Mouse (Mus musculus) forebrain, embryonic 15.5 days (tissue): ENCODE data around the gene Psmd5. TPM values are rescaled to one million over a fixed set of nuclear protein-coding genes. Genes with fewer than 3 reads are reported as not detected.

ENCODE experiments used
- ATAC-seq: fragments of 200-750 bp; cut with Nextera tagmentation; replicated peaks from 2 replicates; pipeline ENCODE4 v1.8.0; 2017; ENCODE audit warnings: mild to moderate bottlenecking, moderate TSS enrichment, moderate library complexity
- H3K27ac ChIP-seq: fragments of 300-500 bp; sonication (generic); replicated peaks from 2 replicates; pipeline ENCODE4 v1.5.1; 2015; ENCODE audit warnings: mild to moderate bottlenecking, inconsistent platforms
- H3K27me3 ChIP-seq: fragments of 300-500 bp; sonication (generic); 2 replicates; pipeline ENCODE4 v1.6.1; 2015; ENCODE audit warnings: inconsistent platforms
- H3K36me3 ChIP-seq: fragments of 300-500 bp; sonication (generic); 2 replicates; pipeline ENCODE4 v1.6.1; 2015; ENCODE audit warnings: mild to moderate bottlenecking, inconsistent platforms
- H3K4me1 ChIP-seq: fragments of 300-500 bp; sonication (generic); 2 replicates; pipeline ENCODE4 v1.6.1; 2015; ENCODE audit warnings: inconsistent platforms
- H3K4me2 ChIP-seq: fragments of 300-500 bp; sonication (generic); replicated peaks from 2 replicates; pipeline ENCODE4 v1.6.1; 2015; ENCODE audit warnings: mild to moderate bottlenecking, inconsistent platforms
- H3K4me3 ChIP-seq: fragments of 300-500 bp; sonication (generic); 2 replicates; pipeline ENCODE4 v1.5.1; 2015; ENCODE audit warnings: mild to moderate bottlenecking, inconsistent platforms
- H3K9ac ChIP-seq: fragments of 300-500 bp; sonication (generic); replicated peaks from 2 replicates; pipeline ENCODE4 v1.6.1; 2015; ENCODE audit warnings: mild to moderate bottlenecking, inconsistent platforms
- H3K9me3 ChIP-seq: fragments of 300-500 bp; sonication (generic); 2 replicates; pipeline ENCODE4 v1.6.1; 2016; ENCODE audit warnings: inconsistent platforms
- WGBS: fragments of 180-500 bp; shearing (Covaris S2); methylation state at CpG from one replicate; pipeline ENCODE4 v1.1.7; 2015; ENCODE audit warnings: mixed read lengths; 5-methylcytosine and 5-hydroxymethylcytosine counted together
- polyA plus RNA-seq: library from polyadenylated mRNA; unstranded; fragments of >200 nt; fragmentation: Nextera tagmentation; extraction: Ambion mirVana; gene quantifications from 2 replicates; pipeline ENCODE4 v1.2.1, GENCODE M21; 2015

Psmd5 gene
- polyA plus RNA-seq, 1 experiment from 2014 or later: 108 TPM

DNA sequence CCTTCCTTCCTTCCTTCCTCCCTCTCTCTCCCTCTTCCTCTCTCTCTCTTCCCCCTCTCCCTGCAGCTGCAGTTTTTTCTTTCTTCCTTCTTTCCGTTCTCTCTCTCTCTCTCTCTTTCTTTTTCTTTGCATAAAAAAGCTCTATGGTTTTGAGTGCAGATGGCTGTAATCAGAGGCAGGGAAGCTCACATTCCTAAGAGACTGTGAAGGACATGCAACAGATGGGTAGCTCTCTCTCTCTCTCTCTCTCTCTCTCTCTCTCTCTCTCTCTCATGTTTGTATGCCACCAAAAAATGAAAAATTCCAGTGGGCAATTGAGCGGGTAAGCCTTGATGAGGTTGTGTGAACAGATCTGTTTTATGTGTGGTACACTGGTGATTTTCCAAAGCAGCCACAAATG, 9.4 kb upstream of the Psmd5 start:
- no peak overlapping the region for H3K4me3 ChIP-seq
- H3K4me2 ChIP-seq: no peak overlapping the region
- no peaks in the 10 kb centered on the region for H3K4me1 ChIP-seq
- H3K27ac ChIP-seq: no peak overlapping the region
- no peak overlapping the region for H3K9ac ChIP-seq
- no peaks in the 10 kb centered on the region for H3K9me3 ChIP-seq
- WGBS: 92% methylated on average over 2 of the region's 2 CpGs
- ATAC-seq: no peak
- H3K27me3 ChIP-seq: no peaks in the 10 kb centered on the region
- H3K36me3 ChIP-seq: no peaks in the 10 kb centered on the region

DNA sequence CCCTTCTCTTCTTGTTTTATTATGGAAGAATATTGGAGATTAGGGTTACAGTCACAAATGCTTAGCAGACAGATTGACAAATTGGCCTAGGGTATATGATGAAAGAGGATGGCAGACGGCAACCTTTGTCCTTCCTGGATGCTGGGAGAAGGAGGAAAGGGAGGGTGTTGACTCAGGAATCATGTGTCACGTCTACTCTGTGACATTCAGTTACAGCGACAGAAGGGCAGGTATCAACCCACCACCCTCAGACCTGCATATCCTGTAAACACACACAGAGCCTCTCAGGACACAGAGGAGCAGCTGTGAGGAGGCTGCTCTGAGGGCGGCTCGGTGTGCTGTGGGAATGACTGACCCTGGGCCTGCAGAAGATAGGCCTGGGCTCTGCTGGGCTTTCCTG, 8.4 kb upstream of the Psmd5 start:
- no peak for ATAC-seq
- no peak overlapping the region for H3K4me2 ChIP-seq

DNA sequence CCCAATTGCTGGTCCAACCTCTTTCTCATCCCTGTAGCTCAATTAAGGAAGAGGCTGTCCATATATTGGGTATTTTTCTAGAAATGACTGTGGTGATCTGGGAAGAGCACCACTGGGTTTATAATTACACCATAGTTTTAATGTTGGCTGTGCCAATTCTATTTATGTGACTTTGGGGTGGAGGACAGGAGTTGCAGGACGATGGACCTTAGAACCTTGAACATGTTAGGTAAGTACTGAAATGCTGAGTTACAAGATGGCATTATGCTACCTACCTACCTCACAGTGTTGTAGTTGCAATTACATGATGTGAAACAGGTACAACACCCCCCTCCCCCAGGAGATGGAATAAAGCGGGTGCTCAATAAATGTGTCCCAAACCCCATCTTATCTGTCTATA, 8.0 kb upstream of the Psmd5 start:
- Histone ChIP-seq H3K4me1 (no peaks in the 10 kb centered on the region), H3K27ac (no peak overlapping the region), H3K36me3 (no peaks in the 10 kb centered on the region), H3K4me3 (no peak overlapping the region), H3K27me3 (no peaks in the 10 kb centered on the region), H3K9me3 (no peaks in the 10 kb centered on the region), H3K4me2 (no peak overlapping the region), H3K9ac (no peak overlapping the region)
- WGBS: 96% methylated on average over 2 of the region's 2 CpGs
- no peak for ATAC-seq

More for the DNA sequence above, 8.4 kb upstream of the Psmd5 start:
- H3K36me3 ChIP-seq: no peaks in the 10 kb centered on the region
- H3K27ac ChIP-seq: no peak overlapping the region
- 62% methylated on average over 5 of the region's 5 CpGs for WGBS
- no peaks in the 10 kb centered on the region for H3K9me3 ChIP-seq
- H3K4me1 ChIP-seq: no peaks in the 10 kb centered on the region
- H3K9ac ChIP-seq: no peak overlapping the region
- H3K4me3 ChIP-seq: no peak overlapping the region
- no peaks in the 10 kb centered on the region for H3K27me3 ChIP-seq

DNA sequence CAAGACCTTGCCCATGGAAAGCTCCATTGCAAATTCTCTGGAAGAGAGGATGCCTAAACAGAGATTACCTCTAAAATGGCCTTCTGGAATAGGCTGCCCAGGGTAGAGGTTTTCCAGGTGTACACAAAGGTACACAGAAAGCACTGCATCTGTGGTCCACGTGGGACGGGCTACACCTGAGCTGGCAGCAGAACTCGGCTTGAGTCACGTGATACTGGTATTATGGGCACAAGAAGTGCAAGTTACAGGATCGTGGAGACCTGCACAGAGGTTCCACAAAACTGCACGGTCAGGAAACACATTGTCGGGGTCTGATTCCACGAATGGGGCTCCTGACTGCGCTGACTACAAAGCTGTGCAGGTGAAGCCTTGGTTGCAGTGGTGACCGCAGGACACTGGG, 5.3 kb upstream of the Psmd5 start:
- H3K4me3 ChIP-seq: no peak overlapping the region
- no peaks in the 10 kb centered on the region for H3K9me3 ChIP-seq
- peaks cover 8% of the 10 kb centered on the region for H3K27me3 ChIP-seq
- 90% methylated on average over 10 of the region's 10 CpGs for WGBS
- H3K9ac ChIP-seq: no peak overlapping the region
- no peak overlapping the region for H3K4me2 ChIP-seq
- no peaks in the 10 kb centered on the region for H3K36me3 ChIP-seq
- H3K4me1 ChIP-seq: no peaks in the 10 kb centered on the region
- ATAC-seq: no peak
- H3K27ac ChIP-seq: no peak overlapping the region

DNA sequence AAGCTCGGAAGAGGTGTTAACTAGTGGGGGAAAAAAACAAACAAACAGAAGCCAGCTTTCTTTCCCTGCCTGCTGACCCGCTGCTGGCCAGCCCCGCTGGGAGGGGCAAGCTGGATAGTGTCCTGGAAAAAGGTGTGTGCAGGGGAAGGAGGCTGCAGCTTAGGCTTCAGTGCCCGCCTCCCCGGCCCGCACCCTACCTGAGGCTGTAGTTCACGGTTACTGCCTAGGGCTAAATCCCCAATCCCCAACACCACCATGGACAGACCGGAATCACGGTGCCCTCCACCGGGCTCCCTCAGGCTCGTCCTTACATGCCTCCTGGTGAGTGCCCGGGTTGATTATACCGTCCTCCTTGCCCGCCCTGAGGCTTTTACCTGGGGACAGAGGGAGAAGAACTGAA, 497 bp downstream of the Psmd5 start, which contains the start of gene Cutal:
Gene Cutal (plus strand): TSS at position 126 of the 400 bp plus-strand sequence.
- Histone ChIP-seq H3K4me3 (no peak within 1 kb of the TSS), H3K9ac (no peak within 1 kb of the TSS), H3K4me2 (no peak within 1 kb of the TSS), H3K4me1 (peaks cover 13% of the 10 kb centered on the region), H3K9me3 (no peaks in the 10 kb centered on the region), H3K36me3 (no peaks in the 10 kb centered on the region), H3K27me3 (peaks cover 30% of the 10 kb centered on the region), H3K27ac (no peak within 1 kb of the TSS)
- WGBS: 3% methylated on average over 14 of the region's 14 CpGs
- no peak for ATAC-seq

DNA sequence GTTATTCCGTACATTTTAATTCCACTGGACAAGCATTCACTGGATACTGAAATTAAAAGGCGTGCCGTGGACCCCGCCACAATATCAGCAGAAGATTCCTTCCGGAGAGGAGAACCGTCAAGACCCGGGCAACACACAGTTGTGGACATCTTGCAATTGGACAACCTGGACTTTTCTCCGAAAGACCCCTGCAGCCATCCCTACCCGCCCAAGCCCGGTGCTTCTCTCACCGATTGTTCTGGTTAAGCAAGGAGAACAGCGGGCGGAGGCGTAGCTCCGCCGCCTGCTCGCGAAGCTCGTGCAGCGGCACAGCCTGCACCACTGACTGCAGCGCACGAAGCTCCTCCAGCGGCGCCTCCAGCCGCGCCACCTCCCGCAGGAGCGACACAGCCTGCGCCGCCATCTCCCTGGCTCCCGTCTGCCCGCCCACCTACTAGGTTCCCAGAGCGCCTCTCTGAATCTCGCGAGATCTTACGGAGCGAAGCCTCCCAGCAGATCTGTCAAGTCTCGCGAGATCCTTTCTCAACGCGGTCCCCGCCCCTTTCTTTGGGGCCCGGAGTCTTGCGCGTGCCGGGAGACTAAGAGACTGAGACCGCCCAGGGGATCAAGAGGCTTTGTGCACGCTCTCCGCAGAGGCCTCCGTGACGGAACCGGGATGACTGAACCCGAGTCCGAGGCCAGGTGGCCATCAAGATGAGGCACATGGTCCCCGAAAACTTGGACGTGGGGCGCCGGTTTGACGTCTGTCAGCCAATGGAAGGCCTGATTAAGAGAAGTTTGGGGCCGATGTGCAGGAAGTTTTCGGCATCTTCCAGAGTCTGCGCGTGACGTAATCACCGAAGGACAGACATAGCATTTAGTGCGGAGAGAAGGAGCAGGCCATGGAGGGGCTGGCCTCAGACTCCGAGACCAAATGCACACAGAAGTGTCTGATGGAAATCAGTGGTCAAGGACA, 4.0 kb downstream of the Psmd5 start:
- Histone ChIP-seq H3K4me1 (peaks cover 32% of the 10 kb centered on the region), H3K36me3 (peaks cover 4% of the 10 kb centered on the region; the same call in 1 of the 2 replicates), H3K4me2 (peak overlapping the region; percentile 79), H3K27me3 (peaks cover 25% of the 10 kb centered on the region), H3K9ac (peak overlapping the region; percentile 97), H3K27ac (peak overlapping the region; percentile 89), H3K4me3 (peak overlapping the region; percentile 87), H3K9me3 (no peaks in the 10 kb centered on the region)
- ATAC-seq: peak; percentile 98
- WGBS: under 1% methylated on average over 67 of the region's 67 CpGs

DNA sequence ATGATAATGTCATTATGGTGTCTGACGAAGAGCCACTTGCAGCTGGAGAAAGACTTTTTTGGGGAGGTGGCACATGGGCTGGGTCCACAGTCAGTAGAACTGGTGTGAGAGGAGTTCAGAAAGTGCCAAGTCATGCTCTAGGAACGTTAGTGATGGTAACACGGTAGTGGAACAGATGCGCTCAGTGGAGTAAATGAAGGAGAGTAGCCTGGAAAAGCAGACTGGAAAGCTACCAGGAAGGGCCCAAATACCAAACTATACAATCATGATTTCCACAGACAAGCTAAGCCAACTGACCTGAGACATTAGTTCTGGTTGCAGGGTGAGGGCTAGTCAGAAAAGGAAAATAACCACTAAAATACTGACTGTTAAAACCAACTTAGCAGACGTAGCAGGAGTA, 5.1 kb downstream of the Psmd5 start:
- no peaks in the 10 kb centered on the region for H3K9me3 ChIP-seq
- peaks cover 19% of the 10 kb centered on the region for H3K27me3 ChIP-seq
- H3K27ac ChIP-seq: no peak overlapping the region
- no peak for ATAC-seq
- H3K9ac ChIP-seq: peak overlapping the region; percentile 97
- peaks cover 15% of the 10 kb centered on the region for H3K36me3 ChIP-seq
- peak overlapping the region; percentile 87 for H3K4me3 ChIP-seq
- H3K4me1 ChIP-seq: peaks cover 32% of the 10 kb centered on the region
- WGBS: 29% methylated on average over 5 of the region's 5 CpGs
- H3K4me2 ChIP-seq: peak overlapping the region; percentile 79

DNA sequence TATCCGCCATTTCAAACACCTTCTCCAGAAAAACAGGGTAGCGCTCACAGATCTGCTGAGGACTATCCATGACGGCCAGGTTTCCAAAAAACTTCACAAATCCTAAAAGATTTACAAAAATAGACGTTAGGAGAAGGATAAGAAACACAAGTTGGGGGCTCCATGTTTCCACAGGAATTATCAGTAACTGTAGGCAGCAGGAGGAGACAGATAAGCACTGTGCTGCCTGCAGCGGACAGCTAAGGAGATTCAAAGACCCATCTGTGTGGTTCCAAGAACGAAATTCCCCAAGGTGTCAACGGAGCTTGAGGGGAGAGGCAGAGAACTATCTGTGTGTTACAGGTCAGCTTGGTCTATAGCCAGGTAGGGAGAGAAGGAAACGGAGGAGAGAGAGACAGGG, 17.0 kb downstream of the Psmd5 start:
- H3K4me2 ChIP-seq: no peak overlapping the region
- no peak overlapping the region for H3K9ac ChIP-seq
- peaks cover 83% of the 10 kb centered on the region for H3K36me3 ChIP-seq
- no peaks in the 10 kb centered on the region for H3K9me3 ChIP-seq
- H3K27ac ChIP-seq: no peak overlapping the region
- no peaks in the 10 kb centered on the region for H3K27me3 ChIP-seq
- H3K4me1 ChIP-seq: no peaks in the 10 kb centered on the region
- H3K4me3 ChIP-seq: no peak overlapping the region
- WGBS: 90% methylated on average over 8 of the region's 8 CpGs
- no peak for ATAC-seq

DNA sequence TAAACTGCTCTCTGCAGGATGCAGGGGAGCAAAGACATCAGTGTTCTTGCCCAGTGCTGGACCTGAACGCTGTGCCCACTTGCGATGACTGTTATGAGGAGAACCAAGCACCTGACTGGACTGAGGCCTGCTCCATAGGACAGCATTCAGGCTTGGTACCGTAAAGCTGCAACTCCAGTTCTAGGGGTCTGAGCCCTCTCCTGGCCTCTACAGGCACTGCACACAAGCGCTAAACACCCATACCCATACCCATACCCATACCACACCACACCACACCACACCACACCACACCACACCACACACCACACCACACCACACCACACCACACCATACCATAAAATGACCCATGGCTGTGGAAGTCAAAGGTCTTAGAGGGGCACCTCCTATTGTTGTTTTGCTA, 19.5 kb downstream of the Psmd5 start:
- H3K27me3 ChIP-seq: no peaks in the 10 kb centered on the region
- H3K4me2 ChIP-seq: no peak overlapping the region
- peaks cover 92% of the 10 kb centered on the region for H3K36me3 ChIP-seq
- no peaks in the 10 kb centered on the region for H3K4me1 ChIP-seq
- no peak for ATAC-seq
- no peak overlapping the region for H3K9ac ChIP-seq
- no peak overlapping the region for H3K27ac ChIP-seq
- no peaks in the 10 kb centered on the region for H3K9me3 ChIP-seq
- H3K4me3 ChIP-seq: no peak overlapping the region
- 91% methylated on average over 4 of the region's 4 CpGs for WGBS

DNA sequence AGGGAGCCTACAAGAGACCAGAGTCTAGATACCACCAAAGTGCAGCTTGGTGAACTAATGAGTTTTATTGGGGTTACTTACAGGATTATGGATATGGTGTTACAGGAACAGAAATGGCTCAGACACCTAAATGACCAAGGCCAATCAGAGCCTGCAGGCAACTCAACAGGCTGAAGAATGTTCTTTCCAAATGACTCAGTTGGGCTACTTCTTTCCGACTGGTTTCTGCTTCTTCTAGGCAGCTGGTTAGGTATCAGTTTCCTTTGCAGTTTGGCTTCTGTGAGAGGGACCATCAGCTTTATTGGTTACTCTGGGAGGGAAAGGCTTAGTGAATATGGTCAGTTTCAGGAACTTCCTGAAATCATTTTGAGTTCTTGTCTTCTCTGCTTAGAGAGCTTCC, 27.1 kb downstream of the Psmd5 start:
- Histone ChIP-seq H3K27me3 (no peaks in the 10 kb centered on the region), H3K36me3 (peaks cover 20% of the 10 kb centered on the region), H3K27ac (no peak overlapping the region), H3K4me1 (no peaks in the 10 kb centered on the region), H3K4me3 (no peak overlapping the region), H3K4me2 (no peak overlapping the region), H3K9ac (no peak overlapping the region), H3K9me3 (no peaks in the 10 kb centered on the region)
- WGBS: 83% methylated on average over 1 of the region's 1 CpGs
- ATAC-seq: no peak

DNA sequence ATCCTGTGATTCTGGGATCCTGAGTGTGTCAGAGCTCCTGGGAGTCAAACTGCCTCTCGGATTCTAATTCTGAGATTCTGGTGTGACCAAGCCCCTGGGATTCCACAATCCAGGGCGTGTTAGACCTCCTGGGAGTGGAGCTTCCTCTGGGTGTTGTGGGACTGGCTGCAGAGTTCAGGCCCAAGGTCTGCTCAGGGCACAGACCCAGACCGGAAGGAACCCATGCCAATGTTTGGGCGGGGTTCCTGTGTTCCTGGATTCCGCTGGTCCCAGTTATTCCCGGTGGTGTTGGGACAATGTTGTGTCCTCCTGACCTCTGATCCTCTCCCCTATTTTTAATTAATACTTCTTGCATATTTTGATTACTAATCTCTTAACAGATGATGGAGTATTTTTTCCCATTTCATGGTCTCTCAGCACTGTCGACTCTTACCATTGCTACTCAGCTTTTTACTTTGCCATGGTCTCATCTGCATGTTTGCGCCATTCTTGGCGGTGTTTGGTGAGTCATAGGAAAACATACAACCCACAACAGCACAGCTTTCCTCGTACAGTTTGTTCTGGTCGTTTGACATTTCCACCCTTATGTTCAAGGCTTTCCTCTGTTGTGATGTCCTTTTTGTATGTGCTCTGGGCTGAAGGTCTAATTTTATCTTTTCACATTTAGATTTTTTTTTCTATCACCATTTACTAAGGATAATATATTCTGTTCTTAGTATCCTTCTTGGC, 31.4 kb downstream of the Psmd5 start:
- Histone ChIP-seq H3K9me3 (no peaks in the 10 kb centered on the region), H3K4me3 (no peak overlapping the region), H3K4me1 (no peaks in the 10 kb centered on the region), H3K27me3 (no peaks in the 10 kb centered on the region), H3K4me2 (no peak overlapping the region), H3K27ac (no peak overlapping the region), H3K9ac (no peak overlapping the region), H3K36me3 (no peaks in the 10 kb centered on the region)
- ATAC-seq: no peak
- WGBS: 90% methylated on average over 11 of the region's 11 CpGs

DNA sequence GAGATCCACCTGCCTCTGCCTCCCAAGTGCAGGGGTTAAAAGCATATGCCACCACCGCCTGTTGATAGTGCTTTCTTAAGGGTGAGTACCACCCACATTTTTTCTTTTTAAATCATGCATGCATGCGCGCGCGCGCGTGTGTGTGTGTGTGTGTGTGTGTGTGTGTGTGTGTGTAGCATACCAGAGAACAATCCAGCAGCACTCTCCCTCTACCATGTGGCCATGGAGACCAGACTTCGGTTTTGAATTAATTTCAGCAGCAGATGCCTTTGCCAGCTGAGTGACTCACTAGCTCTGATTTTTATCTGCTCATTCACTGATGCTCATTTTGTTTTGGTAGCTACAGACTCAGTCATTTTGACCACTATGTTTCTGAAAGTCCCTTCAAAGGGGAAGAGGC, 33.1 kb downstream of the Psmd5 start:
- Histone ChIP-seq H3K27ac (no peak overlapping the region), H3K9me3 (no peaks in the 10 kb centered on the region), H3K4me3 (no peak overlapping the region), H3K4me2 (no peak overlapping the region), H3K27me3 (no peaks in the 10 kb centered on the region), H3K9ac (no peak overlapping the region), H3K36me3 (no peaks in the 10 kb centered on the region), H3K4me1 (no peaks in the 10 kb centered on the region)
- WGBS: 89% methylated on average over 8 of the region's 8 CpGs
- no peak for ATAC-seq
